Mouse (Mus musculus) intestine, postnatal 0 days (tissue): Measurements from ENCODE around the gene Bcas3. TPM values are rescaled to one million over a fixed set of nuclear protein-coding genes. Genes with fewer than 3 reads are reported as not detected.

Source experiments
- ATAC-seq: fragments of 200-750 bp; cut with Nextera tagmentation; 2 replicates; pipeline ENCODE4 v1.8.0; 2017; ENCODE audit warnings: mild to moderate bottlenecking, moderate TSS enrichment, moderate library complexity
- H3K27ac ChIP-seq: fragments of 300-500 bp; sonication (generic); 2 replicates; pipeline ENCODE4 v1.5.1; 2014; ENCODE audit warnings: mild to moderate bottlenecking, low read depth, low read length, moderate library complexity
- H3K27me3 ChIP-seq: fragments of 300-500 bp; sonication (generic); replicated peaks from 2 replicates; pipeline ENCODE4 v1.6.1; 2014; ENCODE audit warnings: low read length, mixed read lengths; ENCODE audit not compliant: control insufficient read depth, insufficient read depth
- H3K36me3 ChIP-seq: fragments of 300-500 bp; sonication (generic); 2 replicates; pipeline ENCODE4 v1.6.1; 2014; ENCODE audit warnings: mild to moderate bottlenecking, moderate library complexity; ENCODE audit not compliant: control insufficient read depth, insufficient read depth
- H3K4me1 ChIP-seq: fragments of 300-500 bp; sonication (generic); replicated peaks from 2 replicates; pipeline ENCODE4 v1.6.1; 2014; ENCODE audit warnings: antibody characterized with exemption, low read length, mixed read lengths; ENCODE audit not compliant: control insufficient read depth, insufficient read depth
- H3K4me2 ChIP-seq: fragments of 300-500 bp; sonication (generic); replicated peaks from 2 replicates; pipeline ENCODE4 v1.6.1; 2014; ENCODE audit warnings: low read depth, mild to moderate bottlenecking, moderate library complexity
- H3K4me3 ChIP-seq: fragments of 300-500 bp; sonication (generic); 2 replicates; pipeline ENCODE4 v1.5.1; 2014; ENCODE audit warnings: low read depth, low read length
- H3K9ac ChIP-seq: fragments of 300-500 bp; sonication (generic); 2 replicates; pipeline ENCODE4 v1.6.1; 2014; ENCODE audit warnings: mild to moderate bottlenecking, low read depth, low read length
- H3K9me3 ChIP-seq: fragments of 300-500 bp; sonication (generic); 2 replicates; pipeline ENCODE4 v1.6.1; 2016; ENCODE audit warnings: mixed run types; ENCODE audit not compliant: control insufficient read depth
- CTCF ChIP-seq: sonication (generic); IDR thresholded peaks from 2 replicates; pipeline ENCODE4 v1.5.1; 2016; ENCODE audit warnings: low read depth, mild to moderate bottlenecking, control low read depth, antibody characterized with exemption, moderate library complexity
- whole genome bisulfite sequencing: fragments of 180-500 bp; shearing (Covaris S2); extraction: QIAGEN DNeasy Blood & Tissue Kit; methylation state at CpG from one replicate; pipeline ENCODE4 v1.1.7; 2014; 5-methylcytosine and 5-hydroxymethylcytosine counted together
- polyA plus RNA-seq: library from polyadenylated mRNA; unstranded; fragments of >200 nt; fragmentation: Nextera tagmentation; extraction: Ambion mirVana; gene quantifications from 2 replicates; pipeline ENCODE4 v1.2.1, GENCODE M21; 2015

Bcas3 gene
- polyA plus RNA-seq, 1 experiment from 2014 or later: 17.2 TPM

- Histone ChIP-seq H3K9ac (no peak overlapping the region), H3K9me3 (no peaks in the 10 kb centered on the region), H3K4me3 (peak overlapping the region; percentile 60), H3K4me2 (peak overlapping the region; percentile 90), H3K4me1 (0 out of 2 replicates have a peak, but pooled peaks cover 6% of the 10 kb centered on the region), H3K27me3 (peaks cover 94% of the 10 kb centered on the region), H3K36me3 (peaks cover 11% of the 10 kb centered on the region; the same call in 1 of the 2 replicates), H3K27ac (no peak overlapping the region)
- TF ChIP-seq CTCF: no peak
- WGBS: 40% methylated on average over 16 of the region's 16 CpGs
- ATAC-seq: no peak
These were observed 483.0 kb downstream of the Bcas3 start for GRCm38 (mm10) chr11:85835753-85836522.

GRCm38 (mm10) chr11:85836523-85837290 lies 483.7 kb downstream of the Bcas3 start:
- ATAC-seq: no peak
- TF ChIP-seq CTCF: no peak
- Histone ChIP-seq H3K4me2 (peak overlapping the region; percentile 90), H3K9ac (0 out of 2 replicates have a peak overlapping the region, but pooled peaks have one; percentile 7), H3K9me3 (no peaks in the 10 kb centered on the region), H3K36me3 (peaks cover 11% of the 10 kb centered on the region; the same call in 1 of the 2 replicates), H3K27me3 (peaks cover 94% of the 10 kb centered on the region), H3K4me1 (0 out of 2 replicates have a peak, but pooled peaks cover 6% of the 10 kb centered on the region), H3K27ac (peak overlapping the region; percentile 21; the same call in 1 of the 2 replicates), H3K4me3 (peak overlapping the region; percentile 60)
- 27% methylated on average over 32 of the region's 32 CpGs for WGBS

- Histone ChIP-seq H3K36me3 (peaks cover 11% of the 10 kb centered on the region; the same call in 1 of the 2 replicates), H3K4me3 (peak overlapping the region; percentile 60), H3K27me3 (peaks cover 94% of the 10 kb centered on the region), H3K4me2 (peak overlapping the region; percentile 90), H3K9ac (0 out of 2 replicates have a peak overlapping the region, but pooled peaks have one; percentile 7), H3K9me3 (no peaks in the 10 kb centered on the region), H3K27ac (peak overlapping the region; percentile 21; the same call in 1 of the 2 replicates), H3K4me1 (0 out of 2 replicates have a peak, but pooled peaks cover 4% of the 10 kb centered on the region)
- 15% methylated on average over 18 of the region's 18 CpGs for WGBS
- ATAC-seq: no peak
- TF ChIP-seq CTCF: no peak
These were observed 484.3 kb downstream of the Bcas3 start for GRCm38 (mm10) chr11:85837291-85837647.

GRCm38 (mm10) chr11:85837648-85838423 lies 484.9 kb downstream of the Bcas3 start:
- Histone ChIP-seq H3K27me3 (peaks cover 95% of the 10 kb centered on the region), H3K4me1 (0 out of 2 replicates have a peak, but pooled peaks cover 3% of the 10 kb centered on the region), H3K36me3 (peaks cover 11% of the 10 kb centered on the region; the same call in 1 of the 2 replicates), H3K4me2 (peak overlapping the region; percentile 90), H3K9me3 (no peaks in the 10 kb centered on the region), H3K27ac (no peak overlapping the region), H3K4me3 (peak overlapping the region; percentile 60), H3K9ac (peak overlapping the region; percentile 54)
- 16% methylated on average over 67 of the region's 67 CpGs for WGBS
- no peak for ATAC-seq
- TF ChIP-seq CTCF: no peak

GRCm38 (mm10) chr11:85838424-85839257 lies 485.7 kb downstream of the Bcas3 start:
- WGBS: 43% methylated on average over 20 of the region's 20 CpGs
- H3K27me3 ChIP-seq: peaks cover 94% of the 10 kb centered on the region
- H3K4me2 ChIP-seq: peak overlapping the region; percentile 90
- H3K4me3 ChIP-seq: peak overlapping the region; percentile 60
- H3K4me1 ChIP-seq: peaks cover 5% of the 10 kb centered on the region; the same call in 1 of the 2 replicates
- no peak for TF ChIP-seq CTCF
- no peaks in the 10 kb centered on the region for H3K9me3 ChIP-seq
- H3K27ac ChIP-seq: no peak overlapping the region
- ATAC-seq: no peak
- H3K36me3 ChIP-seq: peaks cover 11% of the 10 kb centered on the region; the same call in 1 of the 2 replicates
- peak overlapping the region; percentile 54; the same call in 1 of the 2 replicates for H3K9ac ChIP-seq
